Mouse (Mus musculus) v-Abl transformed pro-B cells (cell line): ENCODE data around the gene Oas1g.

Experiments used
- in situ Hi-C, 2 experiments: fragments of 400-800 bp; cut with MboI; formaldehyde crosslinking; loops; one replicate each; pipeline ENCODE4 v1.15.1; 2025; ENCODE audit not compliant: unreplicated experiment in 2 of 2

Oas1g gene

DNA sequence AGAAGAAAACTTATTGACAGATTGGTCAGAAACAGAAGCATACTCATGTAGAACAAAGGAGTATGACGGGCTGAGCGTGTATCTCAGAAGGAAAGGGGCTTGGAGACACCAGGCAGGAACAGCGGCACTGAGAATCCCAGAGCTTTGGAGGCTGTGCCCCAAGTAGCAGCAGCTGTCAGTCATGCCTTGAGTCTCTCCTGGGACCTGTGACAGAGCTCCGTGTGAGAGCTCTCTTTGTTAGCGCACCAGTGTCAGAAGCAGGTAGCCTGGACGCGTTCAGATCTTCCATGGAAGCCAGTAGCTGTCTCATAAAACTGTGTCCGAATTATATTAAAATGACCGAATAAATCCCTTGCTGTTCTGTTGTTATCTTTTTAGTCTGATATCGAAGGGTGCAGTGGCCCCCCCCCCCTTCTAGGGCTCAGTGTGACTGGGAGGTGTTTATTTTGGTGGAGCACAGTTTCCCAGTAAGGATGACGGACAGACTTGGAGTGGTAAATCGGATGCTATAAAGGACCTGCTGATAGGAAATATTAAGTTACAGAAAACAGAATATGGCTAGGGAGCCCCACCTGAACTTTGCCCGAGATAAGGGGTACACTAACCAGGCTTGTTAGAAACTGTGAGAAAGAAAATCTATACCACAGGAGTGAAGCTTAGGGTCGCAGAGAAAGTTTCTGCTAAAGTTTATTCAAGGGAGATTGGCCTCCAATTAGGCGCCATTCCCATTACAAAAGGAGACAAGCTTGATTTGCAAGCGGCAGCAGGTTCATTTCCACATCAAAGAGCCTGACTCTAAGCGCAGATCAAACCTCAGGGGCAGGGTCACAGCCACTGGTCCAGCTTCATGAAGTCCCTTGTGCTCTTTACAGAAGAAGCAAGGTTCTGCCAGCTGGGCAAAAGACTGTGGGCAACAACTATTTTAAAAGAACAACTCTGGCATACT lies 53.8 kb downstream of the Oas1g start:
- in situ Hi-C loops = no loop called here

DNA sequence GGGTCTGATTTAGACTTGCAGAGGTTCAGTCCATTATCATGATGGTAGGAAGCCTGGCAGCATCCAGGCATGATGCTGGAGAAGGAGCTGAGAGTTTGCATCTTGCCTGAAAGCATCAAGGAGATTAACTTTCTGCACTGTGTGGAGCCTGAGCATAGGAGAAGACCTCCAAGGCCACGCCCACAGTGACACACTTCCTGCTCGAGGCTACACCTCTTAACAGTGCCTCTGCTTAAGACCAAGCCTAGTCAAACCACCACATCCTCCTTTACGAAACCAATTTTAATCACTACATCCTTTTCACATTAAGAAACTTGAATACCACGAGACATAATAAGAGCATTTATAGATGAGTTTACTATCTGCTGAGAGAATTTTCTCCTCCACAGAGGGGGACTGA lies 56.4 kb downstream of the Oas1g start:
- in situ Hi-C loops = no loop called here
